Mouse (Mus musculus) CH12.LX (cell line): Measurements from ENCODE around the gene Spc24.

Experiments
- BHLHE40 ChIP-seq: IDR thresholded peaks from 2 replicates; pipeline ENCODE4 v1.6.1; 2011; ENCODE audit warnings: mild to moderate bottlenecking, low read depth, low read length, improper control_type of control experiment
- CTCF ChIP-seq, 2 experiments: IDR thresholded peaks in 1 of 2; conservative IDR thresholded peaks in 1 of 2; 2 replicates each; pipeline ENCODE4 v1.5.1; 2011 to 2012; ENCODE audit warnings: low read depth in 2 of 2, low read length in 2 of 2, improper control_type of control experiment in 1 of 2, inconsistent platforms in 1 of 2, mild to moderate bottlenecking in 1 of 2, moderate library complexity in 1 of 2
- GABPA ChIP-seq: IDR thresholded peaks from 2 replicates; pipeline ENCODE4 v1.6.1; 2012; ENCODE audit warnings: low read depth, low read length, improper control_type of control experiment, inconsistent platforms; ENCODE audit not compliant: insufficient replicate concordance
- KAT2A ChIP-seq: IDR thresholded peaks from 2 replicates; pipeline ENCODE4 v1.6.1; 2012; ENCODE audit warnings: low read length, improper control_type of control experiment, inconsistent platforms; ENCODE audit not compliant: insufficient replicate concordance
- MEF2A ChIP-seq: IDR thresholded peaks from 2 replicates; pipeline ENCODE4 v1.6.1; 2014; ENCODE audit warnings: low read depth, mild to moderate bottlenecking, inconsistent platforms, low read length, improper control_type of control experiment, borderline replicate concordance
- POLR2A ChIP-seq: IDR thresholded peaks from 2 replicates; pipeline ENCODE4 v1.6.1; 2011; ENCODE audit warnings: low read depth, mild to moderate bottlenecking, improper control_type of control experiment, low read length
- RAD21 ChIP-seq: IDR thresholded peaks from 2 replicates; pipeline ENCODE4 v1.6.1; 2011; ENCODE audit warnings: low read depth, mild to moderate bottlenecking, low read length, improper control_type of control experiment, moderate library complexity
- SMC3 ChIP-seq: IDR thresholded peaks from 2 replicates; pipeline ENCODE4 v1.6.1; 2011; ENCODE audit warnings: low read depth, low read length, improper control_type of control experiment
- UBTF ChIP-seq: IDR thresholded peaks from 2 replicates; pipeline ENCODE4 v1.6.1; 2012; ENCODE audit warnings: low read depth, mild to moderate bottlenecking, inconsistent platforms, low read length, improper control_type of control experiment, moderate library complexity
- ZC3H11A ChIP-seq: IDR thresholded peaks from 2 replicates; pipeline ENCODE4 v1.6.1; 2012; ENCODE audit warnings: low read depth, mild to moderate bottlenecking, inconsistent platforms, low read length, improper control_type of control experiment

GRCm38 (mm10) chr9:21796259-21796658, 36.2 kb upstream of the Spc24 start:
- no peak for TF ChIP-seq CTCF (conservative IDR thresholded peaks at IDR 0.05 in 1 of 2, IDR thresholded peaks at IDR 0.05 in 1 of 2; ENCODE audit: low read depth in 2 of 2, low read length in 2 of 2)
- TF ChIP-seq UBTF = no peak
- no peak for TF ChIP-seq GABPA
- no peak for TF ChIP-seq ZC3H11A
- TF ChIP-seq RAD21 = no peak
- TF ChIP-seq BHLHE40 = no peak
- TF ChIP-seq KAT2A = no peak
- no peak for TF ChIP-seq POLR2A
- TF ChIP-seq SMC3 = no peak
- no peak for TF ChIP-seq MEF2A
